Mouse (Mus musculus) neural tube, embryonic 11.5 days (tissue): ENCODE results near the gene Per3. TPM values are rescaled to one million over a fixed set of nuclear protein-coding genes. Genes with fewer than 3 reads are reported as not detected.

Source experiments
- ATAC-seq: fragments of 200-750 bp; cut with Nextera tagmentation; 2 replicates; pipeline ENCODE4 v1.8.0; 2017; ENCODE audit warnings: moderate number of reproducible peaks, mild to moderate bottlenecking, moderate TSS enrichment, moderate library complexity; ENCODE audit not compliant: insufficient read depth, low FRiP score, low TSS enrichment
- DNase-seq: peaks from one replicate; pipeline ENCODE4 v3.0.0-alpha.2; 2015; ENCODE audit warnings: low spot score
- H3K27ac ChIP-seq: fragments of 300-500 bp; sonication (generic); 2 replicates; pipeline ENCODE4 v1.5.1; 2014; ENCODE audit warnings: low read depth, mild to moderate bottlenecking, low read length
- H3K27me3 ChIP-seq: fragments of 300-500 bp; sonication (generic); 2 replicates; pipeline ENCODE4 v1.6.1; 2014; ENCODE audit warnings: mild to moderate bottlenecking, low read length, mixed read lengths; ENCODE audit not compliant: control insufficient read depth, insufficient read depth
- H3K36me3 ChIP-seq: fragments of 300-500 bp; sonication (generic); 2 replicates; pipeline ENCODE4 v1.6.1; 2014; ENCODE audit warnings: mild to moderate bottlenecking, low read length, moderate library complexity, mixed read lengths; ENCODE audit not compliant: control insufficient read depth, insufficient read depth
- H3K4me1 ChIP-seq: fragments of 300-500 bp; sonication (generic); 2 replicates; pipeline ENCODE4 v1.6.1; 2014; ENCODE audit warnings: low read length, mixed read lengths; ENCODE audit not compliant: control insufficient read depth, insufficient read depth
- H3K4me2 ChIP-seq: fragments of 300-500 bp; sonication (generic); 2 replicates; pipeline ENCODE4 v1.6.1; 2014; ENCODE audit warnings: low read depth, mild to moderate bottlenecking, moderate library complexity
- H3K4me3 ChIP-seq: fragments of 300-500 bp; sonication (generic); 2 replicates; pipeline ENCODE4 v1.5.1; 2014; ENCODE audit warnings: low read depth, low read length
- H3K9ac ChIP-seq: fragments of 300-500 bp; sonication (generic); 2 replicates; pipeline ENCODE4 v1.6.1; 2014; ENCODE audit warnings: mild to moderate bottlenecking, low read length
- H3K9me3 ChIP-seq: fragments of 300-500 bp; sonication (generic); 2 replicates; pipeline ENCODE4 v1.6.1; 2016; ENCODE audit warnings: low read length; ENCODE audit not compliant: control insufficient read depth
- WGBS: fragments of 180-500 bp; shearing (Covaris S2); extraction: QIAGEN DNeasy Blood & Tissue Kit; methylation state at CpG from one replicate; pipeline ENCODE4 v1.1.7; 2014; 5-methylcytosine and 5-hydroxymethylcytosine counted together
- polyA plus RNA-seq: library from polyadenylated mRNA; unstranded; fragments of >200 nt; fragmentation: Nextera tagmentation; extraction: Ambion mirVana; gene quantifications from 2 replicates; pipeline ENCODE4 v1.2.1, GENCODE M21; 2014

Gene Per3
- polyA plus RNA-seq, result 4.9 and 5.0 TPM in 2 replicates

DNA sequence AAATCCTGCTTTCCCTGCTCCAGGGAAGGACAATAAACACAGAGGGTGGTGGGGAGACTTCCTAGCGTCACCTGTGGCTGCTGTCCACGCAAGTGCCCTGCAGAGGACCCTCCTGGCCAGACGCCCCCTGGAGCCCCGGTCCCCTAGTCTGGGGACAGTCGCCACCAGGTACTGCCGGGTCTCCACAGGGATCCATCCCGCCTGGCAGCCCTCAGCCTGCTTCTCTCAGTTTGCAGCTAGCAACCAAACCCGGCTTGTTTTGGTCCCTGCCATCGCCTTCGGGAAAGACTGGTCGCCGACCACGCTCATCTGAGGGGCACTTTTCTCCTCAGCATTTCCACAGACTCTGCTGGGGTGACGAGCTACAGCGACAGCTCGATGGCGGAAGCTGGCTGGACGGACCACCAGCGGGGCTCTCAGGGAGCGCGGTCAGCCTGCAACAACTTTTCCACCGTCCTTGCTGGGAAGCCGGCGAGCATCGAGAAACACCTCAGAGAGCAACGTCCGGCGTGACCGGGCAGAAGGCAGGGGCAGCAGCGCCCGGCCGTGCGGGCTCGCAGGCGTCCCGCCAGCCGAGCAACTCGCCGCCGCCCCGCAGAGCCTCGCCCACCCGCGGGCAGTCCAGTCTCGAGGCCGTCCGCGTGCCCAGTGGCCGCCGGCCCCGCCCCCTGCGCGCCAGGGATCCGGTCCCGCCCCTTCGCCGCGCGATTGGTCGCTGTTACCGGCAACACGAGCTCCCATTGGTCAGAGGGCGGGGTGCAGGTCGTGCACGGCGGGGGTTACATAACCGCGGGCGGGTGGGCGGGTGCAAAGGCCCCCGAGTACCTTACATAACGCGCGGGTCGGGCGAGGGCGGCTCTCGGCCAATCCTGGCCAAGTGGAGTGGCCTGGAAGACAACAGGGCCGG is at the start of gene Per3:
Per3 (minus strand) TSS at position 629 of the 907 bp plus-strand sequence.
- Histone ChIP-seq H3K4me1 (peaks cover 13% of the 10 kb centered on the region), H3K27me3 (no peaks in the 10 kb centered on the region), H3K27ac (no peak within 1 kb of the TSS), H3K36me3 (no peaks in the 10 kb centered on the region; the same call in 1 of the 2 replicates), H3K4me2 (peak within 1 kb of the TSS; percentile 94), H3K4me3 (peak within 1 kb of the TSS; percentile 47), H3K9me3 (no peaks in the 10 kb centered on the region), H3K9ac (peak within 1 kb of the TSS; percentile 66)
- under 1% methylated on average over 62 of the region's 79 CpGs for WGBS
- peak; percentile 96 for ATAC-seq
- peak; percentile 93 for DNase-seq

DNA sequence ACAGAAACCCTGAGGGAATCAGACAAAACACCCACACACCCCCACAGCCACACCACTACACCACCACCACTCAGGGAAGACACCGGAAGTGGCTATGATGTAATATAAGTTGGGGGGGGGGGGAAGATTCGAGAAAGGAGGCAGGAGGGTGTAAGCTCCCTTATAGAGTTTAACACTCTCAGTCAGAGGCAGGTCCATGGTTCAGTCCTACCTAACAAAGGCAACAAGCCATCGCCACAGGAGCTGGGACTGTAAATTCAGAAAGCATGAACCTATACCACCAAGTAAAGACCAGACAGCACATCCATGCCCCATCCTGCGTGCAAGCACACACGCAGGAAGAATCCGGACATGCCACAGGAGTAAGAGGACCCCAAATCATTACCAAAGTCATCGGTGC is 44.8 kb upstream of the Per3 start, which contains the start of gene Gm13090:
Gm13090 (plus strand) TSS at position 301 of the 400 bp plus-strand sequence.
- no peak within 1 kb of the TSS for H3K27ac ChIP-seq

DNA sequence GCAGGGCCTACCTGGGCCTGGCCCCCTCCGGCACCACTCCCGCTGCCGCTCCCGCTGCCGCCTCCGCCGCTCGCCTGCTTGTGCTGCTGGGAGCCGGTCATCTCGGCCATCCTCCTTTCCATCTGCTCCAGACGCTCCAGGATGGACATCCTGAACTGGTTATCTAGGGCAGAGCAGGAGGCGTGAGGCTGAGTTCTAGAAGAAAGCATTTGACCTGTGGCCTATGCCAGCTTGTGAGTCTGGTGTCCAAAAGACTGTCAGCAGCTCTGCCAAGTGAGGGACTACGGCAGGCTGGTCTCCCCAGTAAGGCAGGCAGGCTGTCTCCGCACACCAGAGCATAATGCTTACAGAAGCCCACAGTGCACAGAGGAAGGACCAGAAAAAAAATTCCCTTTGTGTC is 44.4 kb upstream of the Per3 start:
- H3K9ac ChIP-seq, result no peak overlapping the region
- peaks cover 10% of the 10 kb centered on the region for H3K36me3 ChIP-seq
- no peak overlapping the region for H3K4me2 ChIP-seq
- H3K27ac ChIP-seq, result no peak overlapping the region
- ATAC-seq, result no peak
- no peak overlapping the region for H3K4me3 ChIP-seq
- no peak for DNase-seq
- no peaks in the 10 kb centered on the region for H3K9me3 ChIP-seq
- WGBS, result 95% methylated on average over 14 of the region's 14 CpGs
- no peaks in the 10 kb centered on the region for H3K27me3 ChIP-seq
- no peaks in the 10 kb centered on the region for H3K4me1 ChIP-seq

More for the DNA sequence above, 44.8 kb upstream of the Per3 start, which contains the start of gene Gm13090:
- H3K9ac ChIP-seq, result no peak within 1 kb of the TSS
- no peaks in the 10 kb centered on the region for H3K27me3 ChIP-seq
- H3K4me1 ChIP-seq, result no peaks in the 10 kb centered on the region
- no peak within 1 kb of the TSS for H3K4me3 ChIP-seq
- no peak for DNase-seq
- no peak within 1 kb of the TSS for H3K4me2 ChIP-seq
- H3K36me3 ChIP-seq, result peaks cover 10% of the 10 kb centered on the region
- no peak for ATAC-seq
- no peaks in the 10 kb centered on the region for H3K9me3 ChIP-seq
- 92% methylated on average over 7 of the region's 7 CpGs for WGBS

GRCm38 (mm10) chr4:151087358-151087757 is 42.9 kb upstream of the Per3 start:
- H3K9ac ChIP-seq, result no peak overlapping the region
- H3K4me3 ChIP-seq, result no peak overlapping the region
- WGBS, result 97% methylated on average over 1 of the region's 1 CpGs
- H3K4me2 ChIP-seq, result no peak overlapping the region
- DNase-seq, result no peak
- no peak for ATAC-seq
- H3K4me1 ChIP-seq, result no peaks in the 10 kb centered on the region
- peaks cover 12% of the 10 kb centered on the region for H3K36me3 ChIP-seq
- H3K27ac ChIP-seq, result no peak overlapping the region
- no peaks in the 10 kb centered on the region for H3K9me3 ChIP-seq
- no peaks in the 10 kb centered on the region for H3K27me3 ChIP-seq

- 79% methylated on average over 5 of the region's 5 CpGs for WGBS
- Histone ChIP-seq H3K4me3 (no peak overlapping the region), H3K4me1 (no peaks in the 10 kb centered on the region), H3K9ac (no peak overlapping the region), H3K9me3 (no peaks in the 10 kb centered on the region), H3K27me3 (no peaks in the 10 kb centered on the region), H3K4me2 (no peak overlapping the region), H3K27ac (0 out of 2 replicates have a peak overlapping the region, but pooled peaks have one; percentile 50), H3K36me3 (peaks cover 14% of the 10 kb centered on the region)
- DNase-seq, result no peak
- no peak for ATAC-seq
These were observed 38.6 kb upstream of the Per3 start for GRCm38 (mm10) chr4:151083027-151083426.

- Histone ChIP-seq H3K9ac (no peak overlapping the region), H3K27ac (no peak overlapping the region), H3K36me3 (peaks cover 20% of the 10 kb centered on the region), H3K9me3 (no peaks in the 10 kb centered on the region), H3K4me2 (no peak overlapping the region), H3K4me1 (no peaks in the 10 kb centered on the region), H3K4me3 (no peak overlapping the region), H3K27me3 (no peaks in the 10 kb centered on the region)
- WGBS, result 94% methylated on average over 13 of the region's 13 CpGs
- no peak for ATAC-seq
- DNase-seq, result no peak
These were observed 37.5 kb upstream of the Per3 start for GRCm38 (mm10) chr4:151081977-151082376.

GRCm38 (mm10) chr4:151081355-151081754 is 36.9 kb upstream of the Per3 start:
- peaks cover 22% of the 10 kb centered on the region for H3K36me3 ChIP-seq
- ATAC-seq, result no peak
- H3K4me2 ChIP-seq, result no peak overlapping the region
- H3K9me3 ChIP-seq, result no peaks in the 10 kb centered on the region
- H3K9ac ChIP-seq, result no peak overlapping the region
- no peak overlapping the region for H3K27ac ChIP-seq
- H3K4me1 ChIP-seq, result no peaks in the 10 kb centered on the region
- DNase-seq, result no peak
- no peaks in the 10 kb centered on the region for H3K27me3 ChIP-seq
- H3K4me3 ChIP-seq, result no peak overlapping the region
- WGBS, result 74% methylated on average over 2 of the region's 2 CpGs

GRCm38 (mm10) chr4:151074817-151075216 is 30.4 kb upstream of the Per3 start:
- Histone ChIP-seq H3K27me3 (no peaks in the 10 kb centered on the region), H3K27ac (no peak overlapping the region), H3K4me3 (no peak overlapping the region), H3K4me2 (no peak overlapping the region), H3K36me3 (peaks cover 16% of the 10 kb centered on the region), H3K9ac (no peak overlapping the region), H3K4me1 (no peaks in the 10 kb centered on the region), H3K9me3 (no peaks in the 10 kb centered on the region)
- no peak for DNase-seq
- no peak for ATAC-seq
- WGBS, result 95% methylated on average over 15 of the region's 15 CpGs
